Mouse (Mus musculus) megakaryocyte progenitor cell, adult 5-6 weeks (primary cell): ENCODE data around the gene Rab11fip4. TPM values are rescaled to one million over a fixed set of nuclear protein-coding genes. Genes with fewer than 3 reads are reported as not detected.

Source experiments
- ATAC-seq: replicated peaks from 2 replicates; pipeline ENCODE4 v1.8.0; 2016; ENCODE audit warnings: mild to moderate bottlenecking, moderate TSS enrichment, inconsistent platforms; ENCODE audit not compliant: poor library complexity
- total RNA-seq, 2 experiments: library from RNA; stranded (forward) in 1 of 2; stranded (reverse) in 1 of 2; fragments of 157-497, 149-512 nt in 1 of 2; fragments of 200-1000 nt in 1 of 2; gene quantifications; 2 replicates each; pipeline versions ENCODE4 v1.2.3 to v1.2.4; 2015 to 2017

Rab11fip4 gene
- total RNA-seq, 2 experiments from 2014 or later = 2.0 to 3.7 TPM

GRCm38 (mm10) chr11:79613711-79614110 lies 22.7 kb downstream of the Rab11fip4 start:
- ATAC-seq = peak; percentile 43; the same call in 1 of the 2 replicates

GRCm38 (mm10) chr11:79614880-79615279 lies 23.9 kb downstream of the Rab11fip4 start:
- no peak for ATAC-seq

GRCm38 (mm10) chr11:79615871-79616270 lies 24.9 kb downstream of the Rab11fip4 start:
- no peak for ATAC-seq

- ATAC-seq = no peak
These were observed 27.0 kb downstream of the Rab11fip4 start for GRCm38 (mm10) chr11:79617991-79618390.

- ATAC-seq = peak; percentile 96
These were observed 32.0 kb downstream of the Rab11fip4 start for GRCm38 (mm10) chr11:79623029-79623428.

GRCm38 (mm10) chr11:79624801-79625302 lies 33.8 kb downstream of the Rab11fip4 start:
- peak; percentile 71 for ATAC-seq

GRCm38 (mm10) chr11:79628716-79629115 lies 37.7 kb downstream of the Rab11fip4 start:
- peak; percentile 55 for ATAC-seq

GRCm38 (mm10) chr11:79629752-79630374 lies 38.9 kb downstream of the Rab11fip4 start:
- no peak for ATAC-seq

GRCm38 (mm10) chr11:79630521-79630920 lies 39.5 kb downstream of the Rab11fip4 start:
- no peak for ATAC-seq

- ATAC-seq = no peak
These were observed 42.4 kb downstream of the Rab11fip4 start for GRCm38 (mm10) chr11:79633366-79633765.

GRCm38 (mm10) chr11:79635661-79636449 lies 44.8 kb downstream of the Rab11fip4 start:
- ATAC-seq = no peak

- ATAC-seq = no peak
These were observed 45.5 kb downstream of the Rab11fip4 start for GRCm38 (mm10) chr11:79636481-79636880.

- no peak for ATAC-seq
These were observed 47.7 kb downstream of the Rab11fip4 start for GRCm38 (mm10) chr11:79638691-79639090.

GRCm38 (mm10) chr11:79640940-79641733 lies 50.1 kb downstream of the Rab11fip4 start:
- ATAC-seq = peak; percentile 71

- ATAC-seq = no peak
These were observed 52.7 kb downstream of the Rab11fip4 start for GRCm38 (mm10) chr11:79643730-79644129.

GRCm38 (mm10) chr11:79644717-79645191 lies 53.7 kb downstream of the Rab11fip4 start:
- no peak for ATAC-seq

GRCm38 (mm10) chr11:79646026-79646425 lies 55.0 kb downstream of the Rab11fip4 start:
- no peak for ATAC-seq

- no peak for ATAC-seq
These were observed 55.6 kb downstream of the Rab11fip4 start for GRCm38 (mm10) chr11:79646467-79647070.

GRCm38 (mm10) chr11:79647071-79647501 lies 56.1 kb downstream of the Rab11fip4 start:
- no peak for ATAC-seq

- peak; percentile 21; the same call in 1 of the 2 replicates for ATAC-seq
These were observed 59.4 kb downstream of the Rab11fip4 start for GRCm38 (mm10) chr11:79650359-79650835.
